Mouse (Mus musculus): ENCODE data around the gene Gm28038.

The Gm28038 gene

DNA sequence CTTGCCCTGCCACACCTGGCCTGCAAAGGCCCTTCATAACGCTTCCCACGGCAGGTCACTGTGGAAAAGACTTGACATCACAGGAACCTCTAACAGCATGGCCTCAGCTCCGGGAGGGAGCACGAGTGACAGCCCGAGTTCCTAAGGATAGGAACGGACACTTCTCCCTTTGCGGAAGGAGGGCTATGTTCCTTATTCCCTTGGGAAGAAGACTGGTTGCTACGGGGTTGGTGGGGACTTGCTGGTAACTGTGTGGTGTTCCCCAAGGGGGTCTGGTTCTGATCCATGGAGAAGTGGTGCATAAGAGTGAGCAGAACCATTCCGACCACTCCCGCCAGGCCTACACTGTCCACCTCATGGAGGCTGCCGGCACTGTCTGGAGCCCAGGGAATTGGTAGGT lies at the start of gene Gm28038:
TSS of gene Gm28038 (plus strand) at position 301 of the 400 bp plus-strand sequence.
- DNase-seq: no peak

DNA sequence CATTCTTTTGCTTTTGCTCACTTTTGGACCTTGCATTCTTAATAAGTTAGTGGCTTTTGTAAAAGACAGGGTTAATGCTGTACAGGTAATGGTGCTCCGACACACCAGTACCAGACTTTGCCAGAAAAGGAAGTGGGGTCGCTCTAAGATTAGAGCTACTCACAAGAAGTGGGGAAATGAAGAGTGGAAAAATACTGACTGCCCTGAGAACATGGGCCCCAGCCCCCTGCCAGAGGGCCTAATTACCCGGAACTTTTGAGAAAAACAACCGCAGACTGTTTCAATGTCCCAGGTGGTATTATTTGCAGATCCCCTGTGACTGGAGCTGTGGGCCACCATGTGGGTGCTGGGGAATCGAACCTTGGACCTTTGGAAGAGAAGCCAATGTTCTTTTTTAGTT lies 45.2 kb upstream of the Gm28038 start:
- peak; percentile 27 to 35 for DNase-seq

DNA sequence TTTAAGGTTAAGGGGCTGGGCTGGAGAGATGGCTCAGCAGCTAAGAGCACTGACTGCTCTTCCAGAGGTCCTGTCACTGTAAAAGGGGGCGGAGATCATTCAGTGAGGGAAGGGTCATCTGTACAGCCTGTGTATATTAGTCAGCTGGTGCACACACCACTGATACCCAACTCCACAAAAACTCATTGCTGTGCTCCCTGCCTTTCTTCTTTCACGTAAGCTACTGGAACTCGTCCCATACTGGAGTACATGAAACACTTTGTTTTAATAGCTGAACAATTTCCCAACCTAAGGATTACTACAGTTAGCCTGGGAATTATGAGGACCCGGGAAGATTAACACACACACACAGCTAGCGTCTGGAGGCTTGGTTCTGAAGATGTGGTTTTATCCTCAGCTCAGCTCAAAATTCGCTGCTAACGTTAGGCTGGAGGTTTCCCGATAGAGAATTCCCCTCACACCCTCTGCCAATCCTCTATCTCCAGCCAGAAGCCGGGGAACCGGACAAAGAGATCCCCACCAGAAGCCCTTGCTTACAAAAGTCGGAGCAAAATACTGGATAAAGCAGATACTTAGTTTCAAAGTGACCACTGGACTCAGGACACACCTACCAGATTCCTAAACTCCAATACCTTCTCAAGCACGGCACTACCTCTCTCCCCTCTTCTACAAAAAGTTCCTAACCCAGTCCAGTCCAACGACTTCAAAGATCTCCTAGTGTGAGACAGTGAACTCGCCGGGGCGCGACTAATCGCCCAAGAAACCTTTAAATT lies 44.2 kb upstream of the Gm28038 start:
- DNase-seq: no peak

DNA sequence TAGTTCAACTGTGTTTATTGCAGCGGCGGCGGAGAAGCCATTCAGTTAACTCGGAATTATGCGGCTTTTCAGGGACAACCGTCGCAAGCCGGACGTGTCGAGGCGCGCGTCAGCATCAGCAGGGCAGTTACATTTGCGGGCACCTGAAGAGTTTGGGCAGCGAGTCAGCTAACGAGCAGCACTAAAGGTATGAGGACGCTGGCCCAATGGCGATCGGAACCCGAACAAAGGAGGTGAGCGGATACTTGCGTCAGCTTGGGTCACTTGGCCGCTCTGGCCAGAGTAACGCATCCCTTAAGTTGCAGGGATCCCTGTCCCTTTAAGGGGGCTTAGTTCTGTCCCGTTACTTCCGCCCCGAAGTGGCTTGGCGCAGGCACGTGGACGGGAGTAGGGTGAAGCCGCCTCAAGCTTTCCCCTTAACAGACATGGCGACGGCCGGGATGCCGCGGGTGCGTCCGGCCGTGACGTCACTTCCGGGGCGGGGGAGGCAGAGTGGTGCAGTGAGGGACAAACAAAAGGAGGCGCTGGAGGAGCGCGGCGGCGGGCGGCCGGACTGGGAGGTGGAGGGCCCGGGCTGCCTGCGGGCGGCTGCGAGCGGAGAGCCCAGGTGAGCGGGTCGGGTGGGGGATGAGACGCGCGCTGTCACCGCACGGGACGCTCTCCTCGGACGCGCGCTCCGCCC lies 43.5 kb upstream of the Gm28038 start, which contains the start of gene Lrrc8a:
TSS of gene Lrrc8a (plus strand) at position 517 of the 682 bp plus-strand sequence.
- DNase-seq: peak; percentile 100

DNA sequence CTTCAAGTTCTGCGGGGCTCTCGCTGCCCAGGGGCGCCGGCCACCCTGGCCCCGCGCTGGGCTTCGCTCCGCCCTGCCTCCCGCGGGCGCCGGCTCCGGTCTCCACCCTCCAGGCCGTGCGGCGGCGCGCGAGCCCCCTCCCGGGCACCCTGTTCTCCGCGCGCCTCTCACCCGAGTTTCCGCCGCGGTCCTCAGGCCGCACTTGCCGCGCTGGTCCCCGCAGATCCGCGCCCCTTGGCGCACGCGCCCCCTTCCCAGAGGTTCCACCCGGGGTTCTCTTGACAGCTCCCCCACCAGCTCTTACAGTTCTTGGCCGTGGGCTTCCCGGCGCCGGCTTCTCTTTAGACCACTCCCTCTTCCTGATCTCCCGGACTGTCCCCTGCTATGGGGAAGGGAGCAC lies 43.0 kb upstream of the Gm28038 start:
- DNase-seq: peak; percentile 62 to 66

DNA sequence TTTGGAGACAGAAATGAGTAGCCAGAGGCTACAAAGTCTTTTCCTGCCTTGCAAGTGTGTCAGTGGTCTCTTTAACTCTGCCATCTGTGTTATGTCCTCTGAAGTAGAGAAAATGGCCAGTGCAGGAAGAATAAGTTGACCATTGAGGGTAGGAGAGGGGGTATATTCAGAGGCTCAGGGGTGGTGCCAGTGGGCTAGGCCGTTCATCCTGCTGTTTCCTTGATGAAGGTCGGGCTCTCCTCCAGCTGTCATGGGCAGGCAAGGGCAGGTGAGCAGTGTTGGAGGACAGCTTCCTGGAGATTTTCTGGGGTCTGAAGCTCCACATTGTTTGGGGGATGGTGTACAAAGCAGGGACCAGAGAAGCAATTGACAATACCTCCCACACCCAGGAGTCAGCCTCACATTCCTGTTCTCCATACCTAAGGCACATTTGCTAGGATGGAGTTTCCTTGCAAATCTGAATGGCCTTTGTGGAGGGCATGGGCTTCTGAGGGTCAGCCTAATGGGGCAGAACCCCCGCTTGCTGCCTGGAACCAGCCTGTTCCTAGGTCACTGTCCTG lies 41.9 kb upstream of the Gm28038 start:
- DNase-seq: no peak

DNA sequence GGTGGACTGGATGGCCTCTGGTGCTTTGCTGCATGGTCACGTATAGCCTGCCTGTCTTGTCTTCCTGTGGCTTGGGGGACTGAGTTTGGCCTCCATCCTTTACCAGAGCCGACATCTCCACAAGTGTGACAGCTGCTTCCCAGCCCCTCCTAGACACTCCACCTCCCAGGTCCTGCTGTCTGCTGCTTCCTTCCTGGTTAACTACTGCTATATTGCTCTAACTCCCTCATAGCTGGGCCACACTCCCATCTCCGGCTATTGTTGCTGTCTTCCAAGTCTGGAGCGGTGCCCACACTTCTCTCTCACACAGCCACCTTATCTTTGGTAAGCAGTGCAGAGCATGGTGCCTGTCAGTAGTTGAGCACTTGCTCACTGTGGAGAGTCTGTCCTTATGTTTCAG lies 41.1 kb upstream of the Gm28038 start:
- DNase-seq: no peak

DNA sequence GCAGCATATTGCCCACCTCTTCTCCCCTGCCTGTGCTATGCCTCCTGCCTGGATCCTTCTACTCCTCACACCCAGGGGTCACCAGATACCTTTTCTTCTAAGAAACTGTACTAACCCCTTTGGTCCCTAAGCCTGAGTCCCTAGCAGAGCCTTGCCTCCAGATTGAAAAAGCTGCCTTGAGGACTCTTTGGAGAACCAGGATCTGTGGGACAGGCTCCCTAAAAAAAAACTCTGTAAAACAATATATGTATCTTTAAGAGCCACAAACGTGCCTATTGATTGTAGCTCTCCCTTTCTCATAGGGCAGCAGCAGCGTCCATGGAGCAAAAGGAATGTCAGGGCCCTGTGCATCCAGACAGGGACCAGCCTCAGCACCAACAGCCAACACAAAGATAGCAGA lies 40.6 kb upstream of the Gm28038 start, which contains the start of gene Gm28035:
TSS of gene Gm28035 (plus strand) at position 301 of the 400 bp plus-strand sequence.
- DNase-seq: no peak

DNA sequence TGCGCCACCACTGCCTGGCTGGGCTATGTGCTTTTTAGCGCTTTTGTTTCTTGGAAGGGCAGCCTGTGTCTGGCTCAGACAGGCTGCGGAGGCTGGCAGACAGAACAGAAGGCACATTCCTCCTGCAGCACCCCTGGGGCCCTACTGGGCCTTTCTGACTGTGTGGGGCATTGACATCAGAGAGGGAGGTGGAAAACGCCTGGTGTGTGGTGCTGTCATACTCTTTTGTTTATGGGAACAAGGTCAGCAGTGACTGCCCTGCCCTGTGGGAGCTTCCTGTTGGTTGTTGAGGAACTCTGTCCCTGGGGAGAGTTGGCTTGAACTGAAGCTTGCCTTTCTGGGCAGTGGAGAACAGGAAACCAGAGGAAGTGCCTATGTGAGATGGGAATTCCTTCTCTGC lies 38.3 kb upstream of the Gm28038 start:
- DNase-seq: no peak

DNA sequence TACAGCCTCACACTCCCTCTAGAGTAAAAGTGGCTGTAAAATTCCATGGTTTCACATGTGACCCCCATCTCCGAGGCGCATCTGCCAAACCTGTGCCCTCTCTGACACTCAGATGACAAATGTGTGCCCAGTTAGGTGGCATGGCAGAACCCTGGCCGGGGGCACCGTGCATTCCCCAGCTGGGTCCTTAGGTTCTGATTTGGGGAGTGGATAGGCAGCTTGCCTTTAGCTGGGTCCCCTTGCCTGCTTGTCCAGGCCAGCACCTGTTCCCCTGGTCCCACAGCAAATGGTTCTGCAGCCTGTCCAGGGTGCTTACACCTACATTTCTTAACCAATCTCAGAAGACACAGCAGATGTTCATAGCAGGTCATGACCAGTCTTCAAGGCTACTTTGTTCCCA lies 37.5 kb upstream of the Gm28038 start:
- DNase-seq: no peak

DNA sequence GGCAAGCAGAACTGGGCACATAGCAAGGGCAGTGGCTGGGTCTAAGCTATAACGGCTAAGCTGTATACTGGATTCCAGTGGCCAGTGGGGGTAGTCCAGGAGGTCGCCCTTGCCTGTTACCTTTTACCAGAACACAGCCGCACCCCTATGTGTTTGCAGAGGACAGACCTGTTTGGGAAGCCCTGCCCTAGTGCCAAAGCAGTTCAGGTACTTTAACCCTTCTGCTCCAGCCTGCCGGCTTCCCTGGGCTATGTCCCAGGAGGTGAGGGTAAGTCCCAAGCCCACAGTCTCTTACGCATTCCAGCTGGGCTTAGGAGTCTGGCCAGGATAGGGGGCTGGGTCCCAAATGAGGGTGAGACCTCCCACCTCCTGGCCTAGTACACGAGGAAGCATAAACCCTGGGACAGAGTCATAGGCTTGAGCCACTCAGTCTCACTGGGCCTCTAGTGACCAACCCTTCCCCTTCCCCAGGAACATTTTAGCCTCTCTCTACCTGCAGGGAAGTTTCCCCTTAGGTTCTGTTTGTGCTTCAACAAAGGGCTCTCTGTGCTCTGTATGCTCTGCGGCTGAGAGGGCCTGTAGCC lies 36.2 kb upstream of the Gm28038 start:
- no peak for DNase-seq

DNA sequence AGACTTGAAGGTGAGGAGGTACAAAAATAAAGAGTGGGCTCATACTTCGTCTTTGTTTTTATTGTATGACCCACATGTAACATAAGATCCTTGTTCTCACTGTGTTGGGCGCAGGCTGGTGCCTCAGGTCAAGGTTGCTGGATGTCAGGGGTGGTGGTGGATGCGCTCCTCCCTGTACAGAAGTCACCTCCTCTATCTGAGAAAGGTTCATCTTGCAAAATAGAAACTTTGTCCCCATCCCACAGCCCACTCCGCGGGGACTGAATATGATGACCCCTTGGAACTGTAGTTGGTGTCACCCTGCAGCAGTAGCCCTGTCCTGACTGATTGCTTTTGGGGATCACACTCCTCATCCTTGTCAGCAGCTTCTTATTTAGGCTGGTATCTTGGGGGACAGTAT lies 33.8 kb upstream of the Gm28038 start:
- no peak for DNase-seq

DNA sequence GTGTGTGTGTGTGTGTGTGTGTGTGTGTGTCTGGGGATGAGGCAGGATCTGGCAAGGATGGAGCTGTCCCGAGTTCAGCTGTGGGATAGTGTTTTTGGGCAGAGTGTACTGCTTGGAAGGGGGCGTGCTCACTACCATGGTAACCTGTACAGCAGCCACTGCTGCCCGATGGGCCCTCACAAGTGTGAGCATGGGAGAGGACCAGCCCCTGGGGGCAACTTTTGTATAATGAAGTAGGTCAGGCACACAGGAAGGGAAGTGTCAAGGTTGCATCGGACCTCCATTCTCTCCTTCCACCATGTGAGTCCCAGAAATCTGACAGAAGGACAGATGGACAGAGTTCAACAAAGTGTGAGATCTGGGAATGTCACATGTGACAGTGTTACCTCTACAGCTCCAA lies 33.2 kb upstream of the Gm28038 start:
- DNase-seq: no peak

DNA sequence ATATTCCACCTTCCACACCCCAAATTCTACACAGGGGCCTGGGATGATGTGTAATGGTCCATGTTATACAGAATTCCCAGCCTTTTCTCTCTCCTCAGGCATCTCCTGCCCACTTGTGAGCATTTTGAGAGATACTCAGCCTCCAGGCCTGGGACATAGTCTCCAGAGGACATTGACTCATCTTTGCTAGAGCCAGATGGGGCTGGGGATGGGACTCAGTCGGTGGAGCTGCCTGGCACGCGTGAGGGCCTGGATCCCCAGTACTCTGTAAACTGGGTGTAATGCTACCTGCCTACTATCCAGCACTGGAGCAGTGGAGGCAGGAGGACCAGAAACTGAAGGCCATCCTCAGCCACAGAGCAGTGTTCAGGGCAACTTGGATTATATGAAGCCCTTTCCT lies 31.7 kb upstream of the Gm28038 start:
- DNase-seq: no peak

DNA sequence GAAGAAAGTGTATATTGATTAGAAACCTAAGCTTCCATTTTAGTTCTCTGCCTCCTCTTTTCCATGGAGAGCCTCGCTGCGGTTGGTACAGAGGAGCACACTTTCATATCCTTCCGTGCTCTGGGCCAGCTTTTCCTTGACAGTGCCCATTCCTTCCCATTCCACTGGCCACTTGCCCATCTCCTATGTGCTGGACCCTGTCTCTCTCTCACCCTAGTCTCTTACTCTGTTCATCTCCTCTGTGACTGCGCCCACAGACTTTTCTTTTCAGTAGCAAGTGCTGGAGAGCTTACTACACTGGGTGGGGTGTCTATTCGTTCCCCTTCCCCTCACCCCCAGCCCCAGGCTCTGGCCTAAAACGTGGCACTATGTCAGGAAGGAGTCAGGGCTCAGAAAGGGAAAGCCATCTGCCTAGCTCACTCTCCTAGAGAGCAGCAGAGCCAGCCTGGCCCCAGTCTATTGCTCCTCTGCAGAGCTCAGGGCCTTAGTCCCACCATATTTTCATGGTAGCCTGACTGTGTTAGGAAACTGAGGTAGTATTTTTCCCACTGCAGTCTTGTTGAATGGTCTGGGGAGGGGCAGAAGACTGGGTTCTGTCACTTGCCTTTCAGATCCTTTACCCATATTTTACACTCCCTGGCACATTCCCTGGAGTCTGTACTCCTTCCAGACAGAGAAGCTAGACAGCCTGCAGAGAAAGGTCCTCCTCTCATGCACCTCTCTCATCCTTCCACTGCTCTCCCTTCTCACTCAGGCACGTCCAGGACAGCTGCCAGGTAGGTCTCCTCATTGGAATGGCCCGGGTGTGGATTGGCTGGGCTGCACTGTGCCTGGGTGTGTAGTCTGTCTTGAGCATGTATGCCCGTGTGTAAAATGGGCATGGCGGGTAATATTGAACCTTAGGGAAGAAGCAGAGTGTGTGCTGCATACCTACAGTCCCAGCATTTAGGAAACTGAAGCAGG lies 30.4 kb upstream of the Gm28038 start:
- DNase-seq: no peak

DNA sequence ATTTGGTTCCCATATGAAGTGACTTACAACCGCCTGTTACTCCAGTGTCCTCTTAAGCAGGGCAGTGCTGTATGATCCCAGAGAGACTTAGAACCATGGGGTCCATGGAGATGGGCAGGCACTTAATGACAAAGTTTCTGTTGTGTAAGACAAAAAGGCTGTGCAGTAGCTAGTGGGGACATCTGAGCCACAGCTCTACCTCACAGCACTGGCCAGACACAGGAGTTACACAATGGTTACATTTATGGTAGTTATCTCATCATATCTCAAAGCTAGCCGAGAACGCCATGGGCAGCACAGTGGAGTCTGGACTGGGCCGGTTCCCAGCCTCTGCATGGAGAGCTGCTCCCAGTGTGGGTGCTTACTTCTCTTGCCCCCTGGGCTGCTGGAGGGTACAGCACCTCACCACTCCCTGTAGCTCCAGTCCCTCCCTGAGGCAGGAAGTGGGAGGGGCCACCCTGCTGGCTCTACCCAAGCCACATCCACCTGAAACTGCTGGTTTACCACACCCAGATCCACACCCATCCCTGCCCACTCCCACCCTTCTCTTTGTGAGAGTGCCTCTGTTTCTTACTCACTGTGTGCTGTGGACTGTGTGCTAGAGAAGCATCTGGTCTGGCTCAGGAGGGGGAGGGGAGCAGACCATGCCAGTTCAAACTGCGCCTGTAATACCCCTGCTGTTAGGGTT lies 29.3 kb upstream of the Gm28038 start:
- DNase-seq: peak; percentile 63 to 74

DNA sequence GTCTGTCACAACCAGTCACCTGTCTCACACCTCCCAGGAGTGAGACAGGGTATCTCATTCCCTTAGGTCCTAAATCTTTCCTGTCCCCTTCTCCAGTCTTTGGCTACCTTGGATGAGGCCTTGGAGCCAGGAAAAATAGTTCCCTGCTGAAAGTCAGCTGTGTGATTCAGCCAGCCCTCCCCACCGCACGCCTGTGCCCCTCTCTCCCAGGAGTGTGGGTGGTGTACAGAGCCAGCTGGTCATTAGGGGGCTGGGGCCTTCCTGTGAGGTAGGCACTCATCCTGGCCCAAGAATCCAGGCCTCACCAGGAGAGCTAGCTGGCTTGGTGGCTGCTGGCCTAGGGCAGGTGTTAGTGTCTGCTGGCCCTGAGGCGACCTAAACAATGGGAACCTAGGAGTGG lies 28.3 kb upstream of the Gm28038 start:
- no peak for DNase-seq

DNA sequence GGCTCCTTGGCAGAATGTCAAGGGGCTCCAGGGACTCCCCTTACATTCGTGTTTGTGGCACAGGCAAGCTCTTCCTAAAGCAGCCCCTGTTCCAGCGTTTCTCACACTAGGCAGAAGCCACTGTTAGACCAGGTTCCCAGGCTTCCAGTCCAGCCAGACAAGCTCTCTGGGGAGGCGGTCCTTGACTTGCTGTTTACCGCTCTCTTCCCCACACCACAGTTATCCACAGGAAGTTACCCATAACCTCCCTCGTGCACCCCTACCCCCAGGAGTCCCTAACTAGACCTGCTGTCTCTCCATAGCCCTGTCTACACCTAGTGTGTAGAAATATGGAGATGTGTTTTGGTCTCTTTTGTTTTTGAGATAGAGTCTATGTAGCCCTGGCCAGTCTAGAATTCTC lies 27.0 kb upstream of the Gm28038 start:
- no peak for DNase-seq

DNA sequence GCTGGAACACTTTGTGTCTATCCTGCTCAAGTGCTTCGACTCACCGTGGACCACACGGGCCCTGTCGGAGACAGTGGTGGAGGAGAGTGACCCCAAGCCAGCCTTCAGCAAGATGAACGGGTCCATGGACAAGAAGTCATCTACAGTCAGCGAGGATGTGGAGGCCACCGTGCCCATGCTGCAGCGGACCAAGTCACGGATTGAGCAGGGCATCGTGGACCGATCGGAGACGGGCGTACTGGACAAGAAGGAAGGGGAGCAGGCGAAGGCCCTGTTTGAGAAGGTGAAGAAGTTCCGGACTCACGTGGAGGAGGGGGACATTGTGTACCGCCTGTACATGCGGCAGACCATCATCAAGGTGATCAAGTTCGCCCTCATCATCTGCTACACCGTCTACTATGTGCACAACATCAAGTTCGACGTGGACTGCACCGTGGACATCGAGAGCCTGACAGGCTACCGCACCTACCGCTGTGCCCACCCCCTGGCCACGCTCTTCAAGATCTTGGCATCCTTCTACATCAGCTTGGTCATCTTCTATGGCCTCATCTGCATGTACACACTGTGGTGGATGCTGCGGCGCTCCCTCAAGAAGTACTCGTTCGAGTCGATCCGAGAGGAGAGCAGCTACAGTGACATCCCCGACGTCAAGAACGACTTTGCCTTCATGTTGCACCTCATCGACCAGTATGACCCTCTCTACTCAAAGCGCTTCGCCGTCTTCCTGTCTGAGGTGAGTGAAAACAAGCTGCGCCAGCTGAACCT lies 25.0 kb upstream of the Gm28038 start:
- DNase-seq: no peak

DNA sequence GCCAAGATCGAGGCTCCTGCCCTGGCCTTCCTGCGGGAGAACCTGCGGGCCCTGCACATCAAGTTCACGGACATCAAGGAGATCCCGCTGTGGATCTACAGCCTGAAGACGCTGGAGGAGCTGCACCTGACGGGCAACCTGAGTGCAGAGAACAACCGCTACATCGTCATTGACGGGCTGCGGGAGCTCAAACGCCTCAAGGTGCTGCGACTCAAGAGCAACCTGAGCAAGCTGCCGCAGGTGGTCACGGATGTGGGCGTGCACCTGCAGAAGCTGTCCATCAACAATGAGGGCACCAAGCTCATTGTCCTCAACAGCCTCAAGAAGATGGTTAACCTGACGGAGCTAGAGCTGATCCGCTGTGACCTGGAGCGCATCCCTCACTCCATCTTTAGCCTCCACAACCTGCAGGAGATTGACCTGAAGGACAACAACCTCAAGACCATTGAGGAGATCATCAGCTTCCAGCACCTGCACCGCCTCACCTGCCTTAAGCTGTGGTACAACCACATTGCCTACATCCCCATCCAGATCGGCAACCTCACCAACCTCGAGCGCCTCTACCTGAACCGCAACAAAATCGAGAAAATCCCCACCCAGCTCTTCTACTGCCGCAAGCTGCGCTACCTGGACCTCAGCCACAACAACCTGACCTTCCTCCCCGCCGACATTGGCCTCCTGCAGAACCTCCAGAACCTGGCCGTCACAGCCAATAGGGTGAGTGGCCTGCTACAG lies 24.1 kb upstream of the Gm28038 start:
- no peak for DNase-seq
